Mouse (Mus musculus) liver, embryonic 15.5 days (tissue): ENCODE data around the gene Maneal. TPM values are rescaled to one million over a fixed set of nuclear protein-coding genes. Genes with fewer than 3 reads are reported as not detected.

Source experiments
- ATAC-seq: fragments of 200-750 bp; cut with Nextera tagmentation; 2 replicates; pipeline ENCODE4 v1.8.0; 2017; ENCODE audit warnings: moderate number of reproducible peaks, mild to moderate bottlenecking, moderate library complexity; ENCODE audit not compliant: insufficient read depth
- H3K27ac ChIP-seq: fragments of 300-500 bp; sonication (generic); replicated peaks from 2 replicates; pipeline ENCODE4 v1.5.1; 2015; ENCODE audit warnings: mild to moderate bottlenecking, inconsistent platforms
- H3K27me3 ChIP-seq: fragments of 300-500 bp; sonication (generic); 2 replicates; pipeline ENCODE4 v1.6.1; 2015; ENCODE audit warnings: mild to moderate bottlenecking, inconsistent platforms
- H3K36me3 ChIP-seq: fragments of 300-500 bp; sonication (generic); replicated peaks from 2 replicates; pipeline ENCODE4 v1.6.1; 2015; ENCODE audit warnings: moderate library complexity, mild to moderate bottlenecking, inconsistent platforms
- H3K4me1 ChIP-seq: fragments of 300-500 bp; sonication (generic); replicated peaks from 2 replicates; pipeline ENCODE4 v1.6.1; 2015; ENCODE audit warnings: inconsistent platforms
- H3K4me2 ChIP-seq: fragments of 300-500 bp; sonication (generic); 2 replicates; pipeline ENCODE4 v1.6.1; 2015; ENCODE audit warnings: moderate library complexity, mild to moderate bottlenecking, inconsistent platforms
- H3K4me3 ChIP-seq: fragments of 300-500 bp; sonication (generic); replicated peaks from 2 replicates; pipeline ENCODE4 v1.5.1; 2015; ENCODE audit warnings: mild to moderate bottlenecking, inconsistent platforms
- H3K9ac ChIP-seq: fragments of 300-500 bp; sonication (generic); 2 replicates; pipeline ENCODE4 v1.6.1; 2015; ENCODE audit warnings: moderate library complexity, mild to moderate bottlenecking, inconsistent platforms
- H3K9me3 ChIP-seq: fragments of 300-500 bp; sonication (generic); replicated peaks from 2 replicates; pipeline ENCODE4 v1.6.1; 2016; ENCODE audit warnings: inconsistent platforms
- WGBS: fragments of 180-500 bp; shearing (Covaris S2); methylation state at CpG from one replicate; pipeline ENCODE4 v1.1.7; 2015; ENCODE audit warnings: mixed read lengths; ENCODE audit not compliant: insufficient replicate concordance; 5-methylcytosine and 5-hydroxymethylcytosine counted together
- polyA plus RNA-seq: library from polyadenylated mRNA; unstranded; fragments of >200 nt; fragmentation: Nextera tagmentation; extraction: Ambion mirVana; gene quantifications from 2 replicates; pipeline ENCODE4 v1.2.1, GENCODE M21; 2015

Gene Maneal
- polyA plus RNA-seq, 1 experiment from 2014 or later, result 0.03 TPM

DNA sequence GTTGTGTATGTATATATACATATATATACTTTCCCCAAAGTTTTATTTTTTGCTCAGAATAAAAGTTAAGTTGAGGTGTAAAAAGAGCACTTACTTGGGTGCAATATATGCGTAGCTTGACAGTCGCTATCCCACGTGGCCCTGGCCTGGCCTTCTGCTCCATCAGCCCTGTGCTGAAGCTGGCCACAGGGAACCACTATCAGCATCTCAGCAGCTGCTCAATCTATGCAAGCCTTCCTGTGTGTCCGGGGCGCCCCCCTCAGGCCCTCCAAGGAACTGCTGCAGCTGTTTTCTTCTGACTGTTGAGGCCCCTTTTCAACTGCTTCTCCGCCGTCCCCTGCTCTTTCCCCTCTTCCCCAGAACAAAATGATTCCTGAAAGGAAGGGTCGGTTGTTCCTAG, 14.4 kb downstream of the Maneal start:
- WGBS, result 5% methylated on average over 8 of the region's 8 CpGs
- Histone ChIP-seq H3K4me1 (peaks cover 38% of the 10 kb centered on the region), H3K27ac (no peak overlapping the region), H3K9me3 (no peaks in the 10 kb centered on the region), H3K4me2 (no peak overlapping the region), H3K4me3 (no peak overlapping the region), H3K36me3 (peaks cover 32% of the 10 kb centered on the region), H3K27me3 (no peaks in the 10 kb centered on the region), H3K9ac (no peak overlapping the region)
- ATAC-seq, result no peak

DNA sequence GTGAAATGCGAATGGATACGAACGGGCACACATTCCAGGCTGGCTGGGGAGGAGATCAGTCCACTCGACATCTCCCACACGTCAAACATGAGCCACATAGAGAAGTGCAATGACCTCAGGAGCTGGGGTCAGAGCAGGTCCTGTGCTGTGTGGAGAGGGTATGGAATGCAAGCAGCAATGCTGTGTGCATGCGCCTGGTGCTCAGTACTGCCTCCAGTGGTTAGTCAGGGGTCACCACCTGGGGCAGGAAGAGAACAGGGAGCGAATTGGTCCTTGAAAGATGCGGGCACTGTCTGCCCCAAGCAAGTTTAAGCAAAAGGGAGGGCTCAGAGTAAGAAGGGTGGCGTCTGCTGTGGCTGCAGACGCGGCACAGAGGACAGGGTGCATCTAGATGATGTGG, 18.5 kb downstream of the Maneal start:
- Histone ChIP-seq H3K4me3 (no peak overlapping the region), H3K36me3 (peaks cover 65% of the 10 kb centered on the region), H3K9me3 (0 out of 2 replicates have a peak, but pooled peaks cover 2% of the 10 kb centered on the region), H3K9ac (no peak overlapping the region), H3K27ac (no peak overlapping the region), H3K27me3 (no peaks in the 10 kb centered on the region), H3K4me2 (no peak overlapping the region), H3K4me1 (peaks cover 13% of the 10 kb centered on the region)
- no peak for ATAC-seq
- WGBS, result 69% methylated on average over 11 of the region's 11 CpGs

- 91% methylated on average over 1 of the region's 1 CpGs for WGBS
- ATAC-seq, result no peak
- H3K4me2 ChIP-seq, result no peak overlapping the region
- no peak overlapping the region for H3K9ac ChIP-seq
- H3K4me3 ChIP-seq, result no peak overlapping the region
- no peaks in the 10 kb centered on the region for H3K4me1 ChIP-seq
- no peak overlapping the region for H3K27ac ChIP-seq
- peaks cover 84% of the 10 kb centered on the region for H3K36me3 ChIP-seq
- H3K9me3 ChIP-seq, result 0 out of 2 replicates have a peak, but pooled peaks cover 2% of the 10 kb centered on the region
- no peaks in the 10 kb centered on the region for H3K27me3 ChIP-seq
These were observed 21.0 kb downstream of the Maneal start for GRCm38 (mm10) chr4:124840998-124841397.

GRCm38 (mm10) chr4:124838035-124838700, 23.8 kb downstream of the Maneal start:
- H3K4me2 ChIP-seq, result no peak overlapping the region
- no peak for ATAC-seq
- no peak overlapping the region for H3K4me3 ChIP-seq
- H3K27me3 ChIP-seq, result no peaks in the 10 kb centered on the region
- 76% methylated on average over 14 of the region's 14 CpGs for WGBS
- H3K27ac ChIP-seq, result no peak overlapping the region
- peaks cover 95% of the 10 kb centered on the region for H3K36me3 ChIP-seq
- H3K4me1 ChIP-seq, result no peaks in the 10 kb centered on the region
- H3K9me3 ChIP-seq, result 0 out of 2 replicates have a peak, but pooled peaks cover 2% of the 10 kb centered on the region
- H3K9ac ChIP-seq, result no peak overlapping the region

DNA sequence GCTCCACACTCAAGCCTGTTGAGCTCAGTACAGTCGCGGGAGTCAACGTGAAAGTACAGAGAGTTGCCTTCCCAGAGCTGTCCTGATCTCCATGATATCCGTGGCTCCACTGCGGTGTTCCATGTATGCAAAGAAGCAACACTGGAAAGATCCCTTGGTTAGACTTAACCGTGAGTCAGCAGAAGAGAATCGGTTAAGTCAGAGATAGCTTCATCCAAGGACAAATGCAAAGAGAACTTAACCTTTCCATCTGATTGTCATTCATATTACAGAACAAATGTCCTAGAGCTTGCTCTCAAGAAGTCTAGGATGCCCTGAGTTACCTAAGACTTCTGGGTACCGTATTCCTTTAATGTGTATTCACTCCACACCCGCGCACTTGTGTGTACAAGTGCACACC, 29.2 kb downstream of the Maneal start:
- no peaks in the 10 kb centered on the region for H3K4me1 ChIP-seq
- peaks cover 89% of the 10 kb centered on the region for H3K36me3 ChIP-seq
- no peak overlapping the region for H3K9ac ChIP-seq
- no peak overlapping the region for H3K27ac ChIP-seq
- H3K4me2 ChIP-seq, result no peak overlapping the region
- WGBS, result 90% methylated on average over 10 of the region's 10 CpGs
- no peak overlapping the region for H3K4me3 ChIP-seq
- no peaks in the 10 kb centered on the region for H3K9me3 ChIP-seq
- no peaks in the 10 kb centered on the region for H3K27me3 ChIP-seq
- ATAC-seq, result no peak

- no peaks in the 10 kb centered on the region for H3K9me3 ChIP-seq
- H3K4me3 ChIP-seq, result no peak overlapping the region
- H3K4me2 ChIP-seq, result no peak overlapping the region
- no peak overlapping the region for H3K9ac ChIP-seq
- H3K36me3 ChIP-seq, result peaks cover 88% of the 10 kb centered on the region
- no peaks in the 10 kb centered on the region for H3K27me3 ChIP-seq
- WGBS, result 70% methylated on average over 5 of the region's 5 CpGs
- no peak overlapping the region for H3K27ac ChIP-seq
- H3K4me1 ChIP-seq, result no peaks in the 10 kb centered on the region
- no peak for ATAC-seq
These were observed 32.3 kb downstream of the Maneal start for GRCm38 (mm10) chr4:124829671-124830070.

GRCm38 (mm10) chr4:124825371-124825965, 36.5 kb downstream of the Maneal start:
- Histone ChIP-seq H3K9ac (no peak overlapping the region), H3K4me2 (no peak overlapping the region), H3K27me3 (no peaks in the 10 kb centered on the region), H3K9me3 (no peaks in the 10 kb centered on the region), H3K4me1 (no peaks in the 10 kb centered on the region), H3K27ac (no peak overlapping the region), H3K4me3 (no peak overlapping the region), H3K36me3 (peaks cover 92% of the 10 kb centered on the region)
- 92% methylated on average over 21 of the region's 21 CpGs for WGBS
- no peak for ATAC-seq

DNA sequence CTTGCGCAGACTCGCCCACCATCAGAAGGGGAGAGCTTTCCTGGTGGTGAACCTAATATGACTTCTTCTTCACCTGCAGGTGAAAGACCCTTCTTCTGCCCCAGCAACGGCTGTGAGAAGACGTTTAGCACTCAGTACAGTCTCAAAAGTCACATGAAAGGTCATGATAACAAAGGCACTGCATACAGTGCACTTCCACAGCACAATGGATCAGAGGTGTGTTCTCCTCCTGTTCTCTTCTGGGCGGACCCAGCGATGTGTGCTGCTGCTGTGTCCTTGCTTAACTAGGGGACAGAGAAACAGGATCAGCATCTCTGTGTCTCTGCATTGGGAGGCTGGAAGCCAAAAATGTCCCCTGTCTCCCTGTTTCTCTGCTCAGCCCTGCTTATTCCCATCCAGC, 37.0 kb downstream of the Maneal start:
- Histone ChIP-seq H3K4me1 (no peaks in the 10 kb centered on the region), H3K27ac (no peak overlapping the region), H3K4me3 (no peak overlapping the region), H3K9me3 (no peaks in the 10 kb centered on the region), H3K4me2 (no peak overlapping the region), H3K9ac (no peak overlapping the region), H3K27me3 (no peaks in the 10 kb centered on the region), H3K36me3 (peaks cover 92% of the 10 kb centered on the region)
- ATAC-seq, result no peak
- WGBS, result 89% methylated on average over 6 of the region's 6 CpGs

DNA sequence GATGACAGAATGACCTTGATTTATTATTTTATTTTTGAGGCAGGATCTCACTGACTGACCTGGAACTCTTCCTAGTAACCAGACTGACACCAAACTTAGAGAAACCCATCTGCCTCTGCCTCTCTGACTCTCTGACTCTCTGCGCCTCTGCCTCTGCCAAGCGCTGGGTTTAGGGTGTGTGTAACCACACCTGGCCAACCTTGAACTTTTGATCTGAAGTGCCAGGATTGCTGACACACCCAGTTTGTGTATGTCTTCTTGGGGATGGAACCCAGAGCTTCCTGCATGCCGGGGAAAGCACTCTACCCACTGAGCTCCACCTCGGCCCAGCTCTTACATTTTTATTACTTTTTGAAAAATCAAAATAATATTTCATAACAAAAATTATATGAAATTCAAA, 43.1 kb downstream of the Maneal start:
- Histone ChIP-seq H3K27ac (no peak overlapping the region), H3K9me3 (no peaks in the 10 kb centered on the region), H3K4me2 (no peak overlapping the region), H3K27me3 (no peaks in the 10 kb centered on the region), H3K9ac (no peak overlapping the region), H3K4me3 (no peak overlapping the region), H3K4me1 (peaks cover 18% of the 10 kb centered on the region), H3K36me3 (peaks cover 64% of the 10 kb centered on the region)
- no peak for ATAC-seq
- 80% methylated on average over 4 of the region's 4 CpGs for WGBS

DNA sequence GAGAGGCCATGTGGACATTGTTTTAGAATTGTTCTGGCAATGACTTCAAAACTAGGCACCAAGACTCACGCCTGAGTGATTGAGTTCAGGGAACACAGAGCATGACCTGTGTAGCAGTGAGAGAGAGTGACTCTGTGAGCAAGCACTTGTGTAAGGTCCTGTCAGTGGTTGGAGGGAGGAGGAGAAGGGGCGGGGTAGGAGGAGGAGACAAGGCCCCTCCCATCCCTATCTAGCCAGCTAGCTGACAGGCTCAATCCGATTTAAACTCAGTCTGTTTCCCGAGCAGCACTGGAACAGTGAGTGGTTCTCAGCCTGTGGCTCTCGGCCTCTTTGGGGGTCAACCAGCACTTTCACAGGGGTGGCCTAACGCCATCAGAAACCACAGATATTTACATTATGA, 44.2 kb downstream of the Maneal start:
- H3K9me3 ChIP-seq, result no peaks in the 10 kb centered on the region
- H3K4me2 ChIP-seq, result peak overlapping the region; percentile 21; the same call in 1 of the 2 replicates
- WGBS, result 12% methylated on average over 6 of the region's 6 CpGs
- no peaks in the 10 kb centered on the region for H3K27me3 ChIP-seq
- no peak overlapping the region for H3K4me3 ChIP-seq
- peaks cover 57% of the 10 kb centered on the region for H3K36me3 ChIP-seq
- H3K4me1 ChIP-seq, result peaks cover 18% of the 10 kb centered on the region
- peak; percentile 92 for ATAC-seq
- H3K9ac ChIP-seq, result no peak overlapping the region
- peak overlapping the region; percentile 19; the same call in 1 of the 2 replicates for H3K27ac ChIP-seq

DNA sequence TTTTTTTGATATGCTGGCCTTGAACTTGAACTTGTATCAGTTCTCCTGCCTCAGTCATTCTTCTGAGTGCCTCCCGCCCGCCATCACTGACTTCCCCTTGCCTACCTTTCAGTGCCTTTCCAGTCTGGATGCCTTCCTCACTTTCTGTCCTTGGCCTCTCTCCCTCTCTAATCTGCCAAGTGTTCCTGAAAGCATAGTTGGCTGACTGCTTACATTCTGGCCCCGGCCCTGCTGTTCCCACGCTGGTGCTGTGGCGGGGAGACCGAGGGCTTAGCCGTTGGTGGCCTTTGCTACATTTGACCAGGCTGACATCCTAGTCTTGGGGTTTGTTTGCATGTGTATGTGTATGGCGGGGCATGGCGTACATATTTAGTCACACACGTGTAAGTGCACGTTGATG, 46.1 kb downstream of the Maneal start:
- H3K27me3 ChIP-seq, result no peaks in the 10 kb centered on the region
- no peak overlapping the region for H3K4me2 ChIP-seq
- WGBS, result 87% methylated on average over 11 of the region's 11 CpGs
- no peak overlapping the region for H3K27ac ChIP-seq
- H3K9me3 ChIP-seq, result no peaks in the 10 kb centered on the region
- no peak overlapping the region for H3K9ac ChIP-seq
- H3K4me1 ChIP-seq, result peaks cover 18% of the 10 kb centered on the region
- ATAC-seq, result no peak
- peaks cover 57% of the 10 kb centered on the region for H3K36me3 ChIP-seq
- H3K4me3 ChIP-seq, result no peak overlapping the region
